Mouse (Mus musculus): Measurements from ENCODE around the gene Fam135a. TPM values are rescaled to one million over a fixed set of nuclear protein-coding genes. Genes with fewer than 3 reads are reported as not detected.
A peak's percentile ranks its signal among the peaks of the same experiment; 100 is the strongest.

Fam135a gene
- total RNA-seq (2015) (1.6 and 4.3 TPM in 2 replicates), total RNA-seq (2017) (1.6 and 2.7 TPM in 2 replicates)

DNA sequence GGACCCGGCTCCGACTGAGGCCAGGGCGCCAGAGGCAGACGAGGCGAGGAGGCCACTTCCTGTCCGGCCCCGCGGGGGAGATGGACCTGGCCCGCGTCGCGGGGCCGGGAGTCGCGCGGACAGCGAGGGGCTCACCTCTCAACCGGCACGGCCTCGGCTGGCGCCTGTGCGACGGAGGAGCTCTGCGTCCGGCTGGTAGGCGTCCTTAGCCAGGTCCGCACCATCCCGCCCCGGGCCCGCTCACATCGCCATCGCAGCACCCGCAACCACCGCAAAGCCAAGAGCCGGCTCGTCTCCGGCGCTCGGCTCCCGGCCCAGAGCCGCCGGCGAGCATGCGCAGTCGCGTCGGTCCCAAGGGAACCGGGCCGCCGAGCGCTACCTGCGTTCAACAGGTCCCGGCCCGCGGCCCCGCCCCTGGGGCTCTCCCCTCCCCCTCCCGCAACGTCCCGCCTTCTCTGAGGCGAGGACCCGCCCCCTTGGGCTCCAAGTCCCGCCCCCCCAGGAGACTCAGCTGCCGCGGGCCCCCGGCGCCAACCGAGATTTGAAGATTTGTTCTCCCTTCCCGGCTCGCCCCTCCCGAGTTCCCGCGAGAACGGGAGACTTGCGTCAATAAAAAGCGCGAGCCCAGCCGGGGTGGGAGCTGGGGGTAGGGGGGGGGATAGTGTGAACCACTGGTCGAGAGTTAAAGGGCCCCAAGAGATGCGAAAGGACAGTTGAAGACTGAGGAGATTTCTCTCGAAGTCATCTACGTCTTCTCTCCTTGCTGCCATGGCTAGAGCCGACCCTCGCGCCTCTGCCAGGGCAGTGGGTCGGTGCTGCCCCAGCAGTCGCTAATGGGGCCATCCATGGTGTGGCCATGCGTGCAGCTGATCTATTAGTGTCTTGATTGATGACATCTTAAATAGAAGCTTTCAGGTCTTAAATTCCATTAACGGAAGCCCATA, at the start of gene Fam135a:
Gene Fam135a (minus strand): TSS at position 416 of the 944 bp plus-strand sequence.
- ATAC-seq (replicated peaks; ENCODE audit: poor library complexity): peak; percentile 80

DNA sequence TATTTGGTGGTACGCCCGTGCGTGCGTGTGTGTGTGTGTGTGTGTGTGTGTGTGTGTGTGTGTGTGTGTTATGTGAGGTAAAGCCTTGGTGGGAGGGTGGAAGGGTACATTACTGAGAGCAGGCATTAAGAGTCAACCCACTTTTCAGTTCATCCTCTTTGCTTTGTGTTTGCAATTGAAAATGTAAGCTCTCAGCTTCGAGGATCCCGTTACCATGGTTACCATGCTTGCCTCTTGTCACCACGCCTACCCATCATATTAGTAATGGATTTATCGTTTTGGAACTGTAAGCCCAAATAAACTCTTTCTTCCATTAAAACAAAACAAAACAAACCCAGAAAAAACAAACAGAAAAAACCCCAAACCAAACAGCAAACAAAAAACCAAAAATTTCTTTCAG, 43.4 kb upstream of the Fam135a start:
- ATAC-seq (replicated peaks; ENCODE audit: poor library complexity): no peak

DNA sequence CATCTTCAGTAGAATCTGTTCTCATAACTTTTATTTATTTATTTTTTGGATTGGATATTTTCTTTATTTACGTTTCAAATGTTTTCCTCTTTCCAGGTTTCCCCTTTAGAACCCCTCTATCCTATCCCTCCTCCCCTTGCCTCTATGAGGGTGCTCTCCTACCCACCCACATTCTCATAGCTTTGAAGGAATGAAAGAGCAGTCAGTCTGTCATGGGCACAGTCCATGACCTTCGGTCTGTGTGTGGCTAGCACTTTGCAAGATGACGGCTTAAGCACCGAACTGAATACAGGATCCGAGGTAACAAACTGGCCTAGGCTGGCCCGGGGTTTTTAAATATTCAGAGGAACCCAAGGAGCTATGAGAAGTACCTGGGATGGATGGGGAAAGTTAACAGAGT, 40.4 kb upstream of the Fam135a start:
- no peak for ATAC-seq (replicated peaks; ENCODE audit: poor library complexity)

DNA sequence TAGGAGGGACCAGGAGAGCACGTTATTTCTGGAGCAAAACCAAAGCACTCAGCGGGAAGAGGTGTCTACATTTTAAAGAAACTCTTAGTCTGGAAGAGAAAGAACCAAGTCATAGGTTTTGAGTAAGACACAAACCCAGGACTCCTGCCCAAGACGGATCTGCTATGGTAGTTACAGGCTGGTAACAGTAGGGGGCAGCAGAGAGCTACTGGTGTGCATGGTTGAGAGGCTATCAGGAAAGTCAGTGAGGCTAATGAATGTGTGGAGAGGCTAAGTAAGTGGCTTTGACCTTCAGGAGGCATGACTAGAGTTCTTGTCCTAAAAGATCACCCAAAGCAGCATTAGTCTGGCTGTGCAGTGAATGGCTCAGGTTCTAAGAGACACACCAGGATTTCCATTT, 37.0 kb upstream of the Fam135a start:
- peak; percentile 90 for ATAC-seq (replicated peaks; ENCODE audit: poor library complexity)

DNA sequence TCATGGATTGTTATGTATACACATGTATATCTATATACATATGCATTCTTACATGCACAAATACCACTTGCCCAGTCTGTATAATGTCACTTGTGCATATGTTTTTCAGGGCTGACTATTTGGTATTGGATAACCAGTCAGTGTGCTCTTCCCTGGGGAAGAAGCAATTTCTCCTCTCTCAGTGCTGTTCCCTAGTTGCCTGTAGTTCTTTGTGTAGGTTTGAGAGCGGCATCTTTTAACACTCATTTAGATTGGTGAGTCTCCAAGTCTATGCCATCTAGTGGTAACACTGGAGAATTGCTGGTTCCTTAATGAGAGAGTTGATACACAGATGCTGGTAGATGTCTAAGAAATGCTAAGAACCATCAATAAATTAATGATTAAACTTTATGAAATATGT, 34.7 kb upstream of the Fam135a start:
- peak; percentile 81 for ATAC-seq (replicated peaks; ENCODE audit: poor library complexity)

DNA sequence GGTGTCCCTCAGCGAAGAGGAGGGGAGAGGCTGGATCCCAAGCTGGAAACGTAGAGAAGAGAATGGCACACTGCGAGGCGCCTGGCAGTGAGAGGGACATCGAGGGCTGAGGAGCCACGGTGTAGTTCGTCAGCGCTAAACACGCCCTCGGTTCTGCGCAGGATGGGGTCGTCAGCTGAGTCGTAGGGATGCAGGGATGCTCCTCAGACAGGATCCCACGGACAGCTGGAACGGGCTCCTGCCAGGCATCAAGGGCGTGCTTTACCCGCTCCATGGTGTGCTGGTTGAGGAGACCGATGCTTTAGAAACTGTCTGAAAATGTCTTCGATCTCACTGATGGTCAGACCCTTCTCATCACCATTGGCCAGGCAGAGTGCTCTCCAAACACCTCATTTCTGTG, 33.7 kb upstream of the Fam135a start:
- ATAC-seq (replicated peaks; ENCODE audit: poor library complexity): no peak

DNA sequence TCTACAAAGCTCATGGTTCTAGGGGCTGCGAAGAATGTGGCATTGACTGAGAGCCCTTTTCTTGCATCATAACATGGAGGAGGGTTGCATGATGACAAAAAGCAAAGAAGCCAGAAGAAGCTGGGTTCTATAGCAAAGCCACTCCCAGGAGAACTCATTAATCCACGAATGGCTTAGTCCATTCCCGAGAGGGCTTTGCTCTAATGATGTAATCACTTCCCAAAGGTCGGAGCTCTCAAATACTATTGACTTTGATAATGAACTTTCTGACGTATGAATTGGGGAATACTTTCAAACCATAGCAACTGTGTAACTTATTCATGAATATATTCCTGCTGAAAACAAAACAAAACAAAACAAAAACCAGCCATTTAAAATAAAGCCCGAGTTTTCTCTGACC, 27.7 kb upstream of the Fam135a start:
- no peak for ATAC-seq (replicated peaks; ENCODE audit: poor library complexity)

DNA sequence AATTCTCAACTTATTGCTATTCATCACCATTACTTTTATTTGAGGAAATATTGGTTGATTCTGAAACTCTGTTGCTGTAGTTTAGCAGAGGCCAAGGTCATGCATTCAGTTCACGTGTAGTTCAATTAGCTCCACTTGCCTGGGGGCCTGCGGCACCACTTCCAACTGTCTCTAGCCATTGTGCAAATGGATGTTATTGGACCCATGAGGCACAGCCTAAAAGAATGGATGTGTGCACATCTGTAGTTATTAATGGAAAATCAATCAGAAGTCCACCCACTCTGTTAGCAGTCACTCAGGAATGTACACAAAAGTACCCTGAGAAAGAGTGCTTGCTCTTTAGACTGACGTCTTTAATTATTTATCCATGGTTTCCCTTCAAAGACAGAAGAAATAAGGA, 24.5 kb upstream of the Fam135a start:
- ATAC-seq (replicated peaks; ENCODE audit: poor library complexity): no peak

DNA sequence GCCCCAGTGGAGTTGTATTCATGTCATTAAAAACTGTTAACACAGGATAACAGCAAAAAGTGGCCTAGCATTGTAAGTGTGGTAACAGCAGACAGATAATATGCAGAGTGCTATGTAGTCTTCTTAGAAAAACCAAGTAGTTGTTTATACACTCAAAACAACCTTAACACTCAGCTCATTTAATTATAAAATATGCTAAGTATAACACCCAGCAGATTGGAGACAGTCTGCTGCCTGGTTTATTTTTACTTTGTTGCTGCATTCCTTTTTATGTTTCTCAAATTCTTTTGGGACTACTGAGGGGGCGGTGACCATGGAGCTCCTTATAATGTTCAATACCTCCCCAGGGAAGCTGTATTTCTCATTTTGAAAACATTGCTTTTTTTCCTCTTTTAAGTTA, 22.4 kb upstream of the Fam135a start:
- ATAC-seq (replicated peaks; ENCODE audit: poor library complexity): no peak

DNA sequence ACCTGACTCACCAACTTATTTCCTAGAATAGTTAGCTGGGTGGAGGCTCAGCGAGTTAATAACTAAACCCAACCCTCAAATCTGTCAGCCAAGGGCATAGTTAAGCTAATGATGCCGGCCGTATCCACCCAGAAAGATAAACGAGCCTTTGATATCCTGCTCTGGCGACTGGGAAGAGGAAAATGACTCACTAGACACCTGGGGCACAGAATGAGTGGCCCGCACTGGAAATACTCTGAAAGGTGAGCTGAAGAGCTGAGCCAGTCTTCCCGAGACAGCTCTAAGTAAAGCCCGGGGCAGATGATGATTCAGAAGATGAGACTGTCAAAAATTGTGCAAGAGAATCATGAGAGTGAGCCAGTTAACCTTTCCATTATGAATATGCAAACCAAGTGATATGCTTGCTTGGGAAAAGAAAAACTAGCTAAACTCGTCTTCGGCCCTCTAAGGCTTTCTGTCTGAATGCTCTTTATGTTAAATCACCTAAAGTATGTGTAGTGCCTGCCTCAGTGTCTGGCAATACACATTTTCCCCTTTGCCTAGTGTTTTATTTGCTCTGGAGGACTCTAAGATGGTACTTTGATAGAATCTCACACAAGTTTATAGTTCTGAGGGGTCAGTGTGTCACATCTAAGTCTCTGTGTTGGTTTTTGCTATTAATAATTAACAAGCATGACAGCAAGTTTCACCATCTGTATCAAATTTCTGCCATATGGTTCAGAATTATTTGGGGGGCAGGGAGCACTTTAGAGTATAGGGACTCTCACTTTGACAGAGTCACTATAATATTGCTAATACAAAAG, 8.0 kb upstream of the Fam135a start:
- no peak for ATAC-seq (replicated peaks; ENCODE audit: poor library complexity)

DNA sequence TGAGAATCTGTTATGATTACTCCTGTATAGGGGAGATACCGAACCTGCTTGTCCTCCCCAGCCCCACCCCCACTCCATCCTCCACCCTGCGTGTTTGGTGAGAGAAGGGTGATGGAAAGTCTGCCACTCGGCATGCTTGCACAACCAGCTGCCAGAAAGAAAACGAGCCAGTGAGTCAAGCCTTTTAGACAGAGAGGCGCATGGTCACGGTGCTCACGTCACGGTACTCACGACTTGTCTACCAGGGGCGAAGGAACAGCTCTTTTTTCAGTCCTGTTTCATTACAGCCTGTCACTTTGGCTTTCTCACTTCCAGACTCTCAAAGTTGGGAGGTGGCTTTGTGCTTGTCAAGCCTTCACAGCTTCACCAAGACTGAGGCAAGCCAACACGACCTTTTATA, 7.2 kb upstream of the Fam135a start:
- ATAC-seq (replicated peaks; ENCODE audit: poor library complexity): no peak

DNA sequence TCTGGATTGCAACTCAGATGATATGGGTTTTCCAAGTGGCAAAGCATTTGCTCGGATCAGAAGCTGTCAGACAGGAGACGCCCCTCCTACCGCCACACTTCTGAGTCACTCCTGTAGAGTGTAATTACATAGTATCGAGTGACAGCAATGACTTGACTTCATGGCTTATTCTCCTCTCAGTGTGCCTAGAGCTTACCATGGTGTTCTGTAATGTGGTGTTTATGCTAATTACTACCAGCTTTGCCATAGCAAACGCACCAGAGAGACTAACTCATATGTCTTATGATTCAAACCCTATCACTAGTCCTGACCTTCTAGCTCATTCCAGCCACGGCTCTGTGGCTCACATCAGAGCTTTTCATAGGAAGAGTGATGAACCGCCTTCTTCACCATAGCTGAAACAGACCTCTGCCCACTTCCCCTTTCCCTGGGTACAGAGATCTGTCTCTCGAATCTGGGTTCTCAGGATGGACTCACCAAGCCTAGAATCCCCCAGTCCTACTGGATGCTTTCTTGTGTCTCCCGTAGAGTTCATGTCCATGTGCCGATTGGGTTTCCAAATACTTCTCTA, 2.5 kb upstream of the Fam135a start:
- peak; percentile 59 for ATAC-seq (replicated peaks; ENCODE audit: poor library complexity)

DNA sequence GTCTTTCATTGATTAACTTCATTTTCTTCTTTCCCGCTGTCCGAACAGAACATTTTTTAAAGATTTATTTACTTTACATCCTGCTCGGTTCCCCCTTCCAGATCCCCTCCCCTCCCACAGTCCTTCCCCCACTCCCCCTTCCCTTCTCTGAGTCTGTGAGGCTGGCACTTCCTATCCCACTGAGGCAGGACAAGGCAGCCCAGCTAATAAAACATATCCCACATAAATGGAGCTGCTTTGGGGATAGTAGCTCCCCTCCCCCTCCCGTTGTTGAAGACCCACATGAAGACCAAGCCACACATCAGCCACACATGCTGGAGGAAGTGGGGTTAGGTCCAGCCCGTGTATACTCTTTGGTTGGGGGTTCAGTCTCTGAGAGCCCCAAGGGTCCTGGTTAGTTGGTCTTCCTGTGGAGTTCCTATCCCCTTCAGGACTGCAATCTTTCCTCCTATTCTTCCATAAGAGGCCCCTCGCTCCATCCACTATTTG, 773 bp upstream of the Fam135a start:
- ATAC-seq (replicated peaks; ENCODE audit: poor library complexity): no peak

DNA sequence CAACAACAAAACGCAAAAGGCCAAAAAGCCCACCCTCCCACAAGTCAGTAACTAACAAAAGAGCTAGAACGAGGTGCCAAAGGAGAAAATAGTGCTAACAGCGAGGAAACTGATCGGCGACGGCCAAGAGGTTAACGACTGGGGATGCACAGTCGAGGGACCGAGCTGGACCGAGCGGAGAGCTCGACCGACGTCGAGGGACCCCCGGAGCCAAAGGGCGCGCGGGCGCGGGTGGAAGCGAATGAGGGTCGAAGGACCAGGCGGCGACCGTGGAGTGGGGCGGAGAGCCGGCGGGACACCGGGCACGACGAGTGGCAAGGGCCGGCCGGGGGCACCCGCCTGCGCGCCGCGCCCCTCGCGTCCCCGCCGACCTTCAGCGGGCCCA, 608 bp downstream of the Fam135a start:
- peak; percentile 6; the same call in 1 of the 2 replicates for ATAC-seq (replicated peaks; ENCODE audit: poor library complexity)

DNA sequence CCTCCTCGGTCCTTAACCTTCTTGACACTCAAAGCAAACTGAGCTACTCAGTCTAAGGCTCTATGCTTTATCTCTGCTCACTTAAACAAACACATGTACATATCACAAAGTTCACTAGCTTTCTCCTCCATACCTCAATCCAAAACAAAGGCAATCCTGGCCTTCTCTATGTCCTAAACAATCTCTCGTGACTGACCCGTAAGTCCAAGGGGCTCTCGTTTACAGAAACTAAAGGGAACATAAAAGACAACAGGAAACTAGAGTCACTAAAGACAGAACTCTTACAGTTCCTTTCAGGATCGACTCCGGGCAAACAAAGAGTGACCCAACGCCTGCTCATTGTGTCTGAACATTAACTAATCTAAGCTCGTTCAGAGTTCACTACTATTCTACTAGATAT, 2.6 kb downstream of the Fam135a start:
- ATAC-seq (replicated peaks; ENCODE audit: poor library complexity): no peak

DNA sequence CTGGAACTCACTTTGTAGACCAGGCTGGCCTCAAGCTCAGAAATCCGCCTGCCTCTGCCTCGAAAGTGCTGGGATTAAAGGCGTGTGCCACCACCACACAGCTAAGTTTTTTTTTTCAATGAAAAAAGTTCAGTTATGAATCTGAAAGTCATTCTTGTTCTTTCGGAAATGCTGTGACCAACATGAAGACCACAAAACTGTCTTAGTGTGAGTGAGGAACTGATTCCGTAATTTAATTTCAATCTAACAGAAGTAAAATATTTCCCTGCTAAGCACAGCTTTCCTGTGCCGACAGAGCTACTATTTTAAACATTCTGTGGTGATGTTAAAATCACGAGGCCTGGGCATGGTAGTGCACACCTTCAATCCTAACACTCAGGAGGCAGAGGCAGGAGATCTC, 7.7 kb downstream of the Fam135a start:
- ATAC-seq (replicated peaks; ENCODE audit: poor library complexity): peak; percentile 64

DNA sequence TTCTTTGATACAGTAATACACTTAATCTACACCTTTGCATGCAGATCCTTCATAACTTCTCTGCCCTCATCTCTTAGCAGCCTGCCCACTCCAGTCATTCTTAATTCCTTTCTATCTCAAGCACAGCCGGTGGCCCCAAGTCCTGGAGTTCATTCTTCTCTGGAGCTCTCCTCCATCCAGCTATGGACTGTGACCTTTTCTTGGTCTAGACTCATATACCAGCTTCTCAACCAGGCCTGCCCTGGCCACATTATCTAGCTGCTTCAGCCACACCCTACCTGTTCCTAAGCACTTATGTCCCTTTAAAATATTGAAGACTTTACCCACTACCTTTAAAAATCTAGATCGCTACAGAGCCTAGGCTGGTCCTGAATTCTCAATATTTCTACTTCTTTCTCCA, 9.5 kb downstream of the Fam135a start:
- ATAC-seq (replicated peaks; ENCODE audit: poor library complexity): no peak

DNA sequence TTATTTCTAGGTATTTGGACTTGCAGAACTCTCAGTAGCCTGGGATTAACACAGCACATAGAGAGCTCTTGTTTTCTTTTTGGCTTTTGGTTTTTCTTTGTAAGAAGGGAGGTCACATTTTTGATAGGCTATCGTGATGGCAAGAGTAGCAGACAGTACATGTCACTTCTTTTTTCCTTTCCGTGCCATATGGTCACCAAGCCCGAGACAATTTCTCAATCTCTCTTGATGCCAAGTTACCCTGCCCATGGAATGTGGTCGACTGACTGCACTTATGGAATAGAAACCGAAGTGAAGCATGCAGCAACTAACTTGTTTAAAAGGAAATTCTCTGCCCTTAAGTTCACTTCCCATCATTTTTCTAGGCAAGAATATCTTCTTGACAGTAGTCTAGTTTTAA, 10.0 kb downstream of the Fam135a start:
- ATAC-seq (replicated peaks; ENCODE audit: poor library complexity): no peak

DNA sequence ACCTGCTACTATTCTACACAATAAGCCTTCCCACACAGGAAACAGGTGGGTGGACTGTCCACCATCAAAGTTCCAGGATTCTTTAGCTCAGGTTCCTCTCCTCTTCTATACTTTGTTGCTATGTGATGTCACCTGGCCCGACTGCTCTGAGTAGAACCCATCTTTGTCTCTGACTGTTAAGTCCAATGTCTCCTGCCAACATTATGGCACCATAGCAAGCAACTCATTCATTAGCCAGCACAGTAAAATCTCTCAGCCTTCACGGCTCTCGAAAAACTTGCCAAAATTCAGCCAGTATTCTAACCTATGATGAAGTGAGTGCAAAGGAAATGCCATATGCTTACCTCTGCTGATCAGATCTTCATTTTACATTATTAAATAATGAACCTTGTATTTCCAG, 14.0 kb downstream of the Fam135a start:
- no peak for ATAC-seq (replicated peaks; ENCODE audit: poor library complexity)

DNA sequence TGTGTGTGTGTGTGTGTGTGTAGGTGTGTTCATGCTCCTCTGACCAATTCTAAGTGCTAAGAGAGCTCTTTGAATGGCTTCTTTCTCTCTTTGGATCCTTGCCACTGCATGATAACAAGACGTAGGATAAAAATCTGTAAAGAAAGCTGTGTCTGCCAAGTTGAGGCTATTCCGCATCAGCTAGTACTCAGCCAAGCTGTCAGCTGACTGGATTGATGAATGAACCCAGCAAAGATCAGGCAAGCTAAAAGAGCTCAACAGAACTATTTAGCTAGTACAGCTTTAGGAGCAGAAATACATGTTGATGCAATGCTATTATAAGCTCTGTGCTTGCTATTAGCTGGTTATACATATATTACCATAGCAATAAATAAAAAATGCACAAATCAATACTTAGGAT, 25.7 kb downstream of the Fam135a start:
- ATAC-seq (replicated peaks; ENCODE audit: poor library complexity): no peak

Measured in megakaryocyte progenitor cell, adult 5-6 weeks (primary cell).